Mouse (Mus musculus) liver, embryonic 12.5 days (tissue): ENCODE measurements around the gene Ube2j1. TPM values are rescaled to one million over a fixed set of nuclear protein-coding genes. Genes with fewer than 3 reads are reported as not detected.

Experiments used
- ATAC-seq: fragments of 200-750 bp; cut with Nextera tagmentation; 2 replicates; pipeline ENCODE4 v1.8.0; 2017; ENCODE audit warnings: moderate number of reproducible peaks, mild to moderate bottlenecking, moderate library complexity
- H3K27ac ChIP-seq: fragments of 300-500 bp; sonication (generic); 2 replicates; pipeline ENCODE4 v1.5.1; 2016; ENCODE audit warnings: mild to moderate bottlenecking
- H3K27me3 ChIP-seq: fragments of 300-500 bp; sonication (generic); replicated peaks from 2 replicates; pipeline ENCODE4 v1.6.1; 2016; ENCODE audit warnings: mild to moderate bottlenecking, moderate library complexity
- H3K36me3 ChIP-seq: fragments of 300-500 bp; sonication (generic); 2 replicates; pipeline ENCODE4 v1.6.1; 2016; ENCODE audit warnings: mild to moderate bottlenecking, moderate library complexity
- H3K4me1 ChIP-seq: fragments of 300-500 bp; sonication (generic); 2 replicates; pipeline ENCODE4 v1.6.1; 2016
- H3K4me2 ChIP-seq: fragments of 300-500 bp; sonication (generic); 2 replicates; pipeline ENCODE4 v1.6.1; 2016; ENCODE audit warnings: mild to moderate bottlenecking, moderate library complexity
- H3K4me3 ChIP-seq: fragments of 300-500 bp; sonication (generic); 2 replicates; pipeline ENCODE4 v1.5.1; 2016; ENCODE audit warnings: mild to moderate bottlenecking, moderate library complexity
- H3K9ac ChIP-seq: fragments of 300-500 bp; sonication (generic); 2 replicates; pipeline ENCODE4 v1.6.1; 2016; ENCODE audit warnings: mild to moderate bottlenecking, moderate library complexity
- H3K9me3 ChIP-seq: fragments of 300-500 bp; sonication (generic); replicated peaks from 2 replicates; pipeline ENCODE4 v1.6.1; 2016; ENCODE audit warnings: mild to moderate bottlenecking, moderate library complexity
- WGBS: fragments of 180-500 bp; shearing (Covaris S2); methylation state at CpG from one replicate; pipeline ENCODE4 v1.1.7; 2016; ENCODE audit not compliant: insufficient replicate concordance; 5-methylcytosine and 5-hydroxymethylcytosine counted together
- polyA plus RNA-seq: library from polyadenylated mRNA; unstranded; fragments of >200 nt; fragmentation: Nextera tagmentation; extraction: Ambion mirVana; gene quantifications from 2 replicates; pipeline ENCODE4 v1.2.1, GENCODE M21; 2016

Ube2j1 gene
- 34.2 and 36.0 TPM in 2 replicates for polyA plus RNA-seq

- under 1% methylated on average over 110 of the region's 123 CpGs for WGBS
- H3K9ac ChIP-seq, result peak within 1 kb of the TSS; percentile 93
- peak within 1 kb of the TSS; percentile 92 for H3K4me2 ChIP-seq
- H3K36me3 ChIP-seq, result peaks cover 15% of the 10 kb centered on the region
- H3K27ac ChIP-seq, result peak within 1 kb of the TSS; percentile 92
- H3K9me3 ChIP-seq, result no peaks in the 10 kb centered on the region
- peaks cover 31% of the 10 kb centered on the region for H3K4me1 ChIP-seq
- ATAC-seq, result peak; percentile 99
- peak within 1 kb of the TSS; percentile 83 for H3K4me3 ChIP-seq
- peaks cover 20% of the 10 kb centered on the region for H3K27me3 ChIP-seq
These were observed at the start of gene Ube2j1 for GRCm38 (mm10) chr4:33031195-33031960. TSS of gene Ube2j1 (plus strand) at chr4:33031416.

- peaks cover 69% of the 10 kb centered on the region for H3K4me1 ChIP-seq
- 3% methylated on average over 5 of the region's 5 CpGs for WGBS
- H3K4me3 ChIP-seq, result peak overlapping the region; percentile 71
- H3K4me2 ChIP-seq, result peak overlapping the region; percentile 99
- no peak overlapping the region for H3K27ac ChIP-seq
- H3K36me3 ChIP-seq, result no peaks in the 10 kb centered on the region
- H3K9ac ChIP-seq, result 0 out of 2 replicates have a peak overlapping the region, but pooled peaks have one; percentile 78
- H3K9me3 ChIP-seq, result peaks cover 4% of the 10 kb centered on the region; the same call in 1 of the 2 replicates
- peak; percentile 61; the same call in 1 of the 2 replicates for ATAC-seq
- H3K27me3 ChIP-seq, result peaks cover 71% of the 10 kb centered on the region
These were observed 49.6 kb upstream of the Ube2j1 start for GRCm38 (mm10) chr4:32981617-32982016.

GRCm38 (mm10) chr4:32982041-32982715, 49.0 kb upstream of the Ube2j1 start:
- ATAC-seq, result no peak

GRCm38 (mm10) chr4:32982716-32983175, 48.5 kb upstream of the Ube2j1 start, which contains the start of gene Rragd:
TSS of gene Rragd (plus strand) at chr4:32983037.
- Histone ChIP-seq H3K4me3 (peak within 1 kb of the TSS; percentile 71), H3K9ac (peak within 1 kb of the TSS; percentile 78), H3K36me3 (no peaks in the 10 kb centered on the region), H3K9me3 (peaks cover 4% of the 10 kb centered on the region; the same call in 1 of the 2 replicates), H3K4me2 (peak within 1 kb of the TSS; percentile 99), H3K27me3 (peaks cover 71% of the 10 kb centered on the region), H3K27ac (peak within 1 kb of the TSS; percentile 56; the same call in 1 of the 2 replicates), H3K4me1 (peaks cover 81% of the 10 kb centered on the region)
- ATAC-seq, result peak; percentile 8; the same call in 1 of the 2 replicates
- under 1% methylated on average over 18 of the region's 18 CpGs for WGBS

More at GRCm38 (mm10) chr4:32982041-32982715, 49.0 kb upstream of the Ube2j1 start:
- H3K9me3 ChIP-seq, result peaks cover 4% of the 10 kb centered on the region; the same call in 1 of the 2 replicates
- peak overlapping the region; percentile 78; the same call in 1 of the 2 replicates for H3K9ac ChIP-seq
- H3K27ac ChIP-seq, result 0 out of 2 replicates have a peak overlapping the region, but pooled peaks have one; percentile 20
- peak overlapping the region; percentile 71 for H3K4me3 ChIP-seq
- peaks cover 71% of the 10 kb centered on the region for H3K27me3 ChIP-seq
- no peaks in the 10 kb centered on the region for H3K36me3 ChIP-seq
- H3K4me2 ChIP-seq, result peak overlapping the region; percentile 99
- WGBS, result 4% methylated on average over 15 of the region's 15 CpGs
- peaks cover 75% of the 10 kb centered on the region for H3K4me1 ChIP-seq

GRCm38 (mm10) chr4:32983176-32984155, 47.8 kb upstream of the Ube2j1 start:
- 2% methylated on average over 82 of the region's 94 CpGs for WGBS
- Histone ChIP-seq H3K4me1 (peaks cover 86% of the 10 kb centered on the region), H3K4me3 (peak overlapping the region; percentile 71), H3K9me3 (peaks cover 4% of the 10 kb centered on the region; the same call in 1 of the 2 replicates), H3K27ac (peak overlapping the region; percentile 56; the same call in 1 of the 2 replicates), H3K36me3 (no peaks in the 10 kb centered on the region), H3K9ac (peak overlapping the region; percentile 78), H3K4me2 (peak overlapping the region; percentile 99), H3K27me3 (peaks cover 71% of the 10 kb centered on the region)
- ATAC-seq, result 0 out of 2 replicates have a peak, but pooled peaks have one; percentile 1

GRCm38 (mm10) chr4:32984242-32984641, 47.0 kb upstream of the Ube2j1 start:
- Histone ChIP-seq H3K27ac (no peak overlapping the region), H3K27me3 (peaks cover 70% of the 10 kb centered on the region), H3K9ac (peak overlapping the region; percentile 78), H3K9me3 (peaks cover 4% of the 10 kb centered on the region; the same call in 1 of the 2 replicates), H3K4me3 (peak overlapping the region; percentile 71), H3K36me3 (no peaks in the 10 kb centered on the region), H3K4me2 (peak overlapping the region; percentile 99), H3K4me1 (peaks cover 85% of the 10 kb centered on the region)
- 4% methylated on average over 13 of the region's 13 CpGs for WGBS
- ATAC-seq, result no peak

GRCm38 (mm10) chr4:32984801-32985675, 46.2 kb upstream of the Ube2j1 start:
- ATAC-seq, result no peak
- Histone ChIP-seq H3K9ac (0 out of 2 replicates have a peak overlapping the region, but pooled peaks have one; percentile 78), H3K4me1 (peaks cover 80% of the 10 kb centered on the region), H3K27ac (no peak overlapping the region), H3K4me2 (peak overlapping the region; percentile 99), H3K36me3 (no peaks in the 10 kb centered on the region), H3K27me3 (peaks cover 65% of the 10 kb centered on the region), H3K9me3 (peaks cover 4% of the 10 kb centered on the region; the same call in 1 of the 2 replicates), H3K4me3 (peak overlapping the region; percentile 71)
- WGBS, result 22% methylated on average over 13 of the region's 13 CpGs

GRCm38 (mm10) chr4:32985684-32986083, 45.5 kb upstream of the Ube2j1 start:
- H3K9ac ChIP-seq, result peak overlapping the region; percentile 49; the same call in 1 of the 2 replicates
- peaks cover 65% of the 10 kb centered on the region for H3K27me3 ChIP-seq
- H3K9me3 ChIP-seq, result peaks cover 4% of the 10 kb centered on the region; the same call in 1 of the 2 replicates
- H3K36me3 ChIP-seq, result no peaks in the 10 kb centered on the region
- H3K4me1 ChIP-seq, result peaks cover 79% of the 10 kb centered on the region
- H3K4me2 ChIP-seq, result peak overlapping the region; percentile 99
- H3K4me3 ChIP-seq, result peak overlapping the region; percentile 71
- no peak for ATAC-seq
- peak overlapping the region; percentile 67 for H3K27ac ChIP-seq
- 17% methylated on average over 3 of the region's 3 CpGs for WGBS

- peak; percentile 96 for ATAC-seq
- H3K27ac ChIP-seq, result peak overlapping the region; percentile 93
- no peaks in the 10 kb centered on the region for H3K36me3 ChIP-seq
- peaks cover 62% of the 10 kb centered on the region for H3K27me3 ChIP-seq
- peak overlapping the region; percentile 99 for H3K4me2 ChIP-seq
- 37% methylated on average over 3 of the region's 3 CpGs for WGBS
- peaks cover 68% of the 10 kb centered on the region for H3K4me1 ChIP-seq
- H3K4me3 ChIP-seq, result peak overlapping the region; percentile 71
- 0 out of 2 replicates have a peak overlapping the region, but pooled peaks have one; percentile 49 for H3K9ac ChIP-seq
- peaks cover 4% of the 10 kb centered on the region; the same call in 1 of the 2 replicates for H3K9me3 ChIP-seq
These were observed 44.2 kb upstream of the Ube2j1 start for GRCm38 (mm10) chr4:32987006-32987405.

GRCm38 (mm10) chr4:32989346-32989745, 41.9 kb upstream of the Ube2j1 start:
- no peaks in the 10 kb centered on the region for H3K36me3 ChIP-seq
- peaks cover 4% of the 10 kb centered on the region; the same call in 1 of the 2 replicates for H3K9me3 ChIP-seq
- H3K4me2 ChIP-seq, result no peak overlapping the region
- ATAC-seq, result no peak
- WGBS, result 51% methylated on average over 2 of the region's 2 CpGs
- no peak overlapping the region for H3K9ac ChIP-seq
- H3K4me1 ChIP-seq, result peaks cover 45% of the 10 kb centered on the region
- H3K27me3 ChIP-seq, result peaks cover 45% of the 10 kb centered on the region
- H3K4me3 ChIP-seq, result no peak overlapping the region
- H3K27ac ChIP-seq, result no peak overlapping the region
